Mouse (Mus musculus): Measurements from ENCODE around the gene Cntnap5b.

GRCm38 (mm10) chr1:99967300-99968089 is 194.9 kb downstream of the Cntnap5b start:
- TF ChIP-seq FLI1 (IDR thresholded peaks at IDR 0.05; ENCODE audit: low read length) (no peak), GATA1 (IDR thresholded peaks at IDR 0.05; ENCODE audit: borderline replicate concordance, low read length) (no peak)
